In the genomic region with DNA sequence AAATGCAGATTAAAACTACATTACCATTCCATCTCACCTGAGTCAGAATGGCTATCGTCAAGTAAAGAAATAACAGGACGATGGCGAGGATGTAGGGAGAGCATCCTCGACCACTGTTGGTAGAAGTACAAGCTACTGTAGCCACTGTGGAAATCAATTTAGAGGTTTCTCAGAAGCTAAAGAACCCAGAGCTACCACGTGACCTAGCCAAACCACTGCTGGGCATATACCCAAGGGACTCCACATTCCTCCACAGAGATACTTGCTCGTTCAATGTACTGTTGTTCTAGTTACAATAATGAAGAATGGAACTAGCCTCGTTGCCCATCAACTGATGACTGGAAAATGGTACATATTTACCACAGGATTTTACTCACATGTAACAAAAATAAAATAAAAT, we compare ENCODE assay signal across 25 mouse cellular contexts.
DNase-seq lines count a peak whose midpoint lies in the region; TF ChIP-seq lines count a peak whose summit lies in the region.
"Had no signal": no experiment of that assay in that cellular context is flagged by ENCODE, and none has a peak within 500 bp of the region (broad histone marks: within the 10 kb centered on the region; RNA-seq: fewer than 3 reads in every experiment).

No protein-coding gene starts in this region.

- no peaks in the 10 kb centered on the region for H3K36me3 ChIP-seq in C2C12 (ENCODE audit: control insufficient read depth, insufficient read depth)
- H3K36me3 ChIP-seq: embryonic facial prominence, embryonic 10.5 days; embryonic facial prominence, embryonic 13.5 days; forebrain, embryonic 12.5 days; forebrain, embryonic 15.5 days; heart, embryonic 12.5 days; heart, embryonic 15.5 days; hindbrain, embryonic 12.5 days; hindbrain, embryonic 15.5 days had no signal

- no peaks in the 10 kb centered on the region for H3K27me3 ChIP-seq in C2C12 (ENCODE audit: control insufficient read depth, insufficient read depth, insufficient read length)
- H3K27me3 ChIP-seq: embryonic facial prominence, embryonic 13.5 days; forebrain, embryonic 12.5 days; forebrain, embryonic 15.5 days; heart, embryonic 12.5 days; heart, embryonic 15.5 days; hindbrain, embryonic 12.5 days; hindbrain, embryonic 15.5 days had no signal

- no peaks in the 10 kb centered on the region for H3K79me2 ChIP-seq in C2C12 (ENCODE audit: control insufficient read depth, insufficient read depth)

- peak; percentile 13 for DNase-seq in 3T3-L1 (ENCODE audit: low read depth, low spot score)
- DNase-seq in Muller cell, postnatal 12 days (ENCODE audit: inconsistent ontology term): peak; percentile 81
- DNase-seq in left cerebral cortex, adult 18-20 months (ENCODE audit: low spot score in 2 of 2): no peak
- DNase-seq in spleen, adult 18-20 months: no peak
- DNase-seq in embryo, embryonic 10.5 days (ENCODE audit: low spot score): no peak
- DNase-seq: adrenal gland, adult 2 months; adrenal gland, postnatal 14 days; cerebellum, adult 11 months; cerebellum, adult 2 months; cerebellum, adult 9-11 months; cerebellum, postnatal 25 days; embryo, embryonic 11 days; gastrocnemius, postnatal 10 days; gastrocnemius, postnatal 36 days; heart, postnatal 14 days had no signal

- H3ac ChIP-seq in C2C12 (ENCODE audit: control insufficient read depth, insufficient read length, low read depth): no peak overlapping the region

- H3K4me3 ChIP-seq in C2C12 (ENCODE audit: insufficient read depth, poor library complexity, severe bottlenecking): no peak overlapping the region
- H3K4me3 ChIP-seq: embryonic facial prominence, embryonic 10.5 days; embryonic facial prominence, embryonic 13.5 days; erythroblast, embryonic 14.5 days; forebrain, embryonic 12.5 days; forebrain, embryonic 15.5 days; heart, embryonic 12.5 days; heart, embryonic 15.5 days; hindbrain, embryonic 12.5 days; hindbrain, embryonic 15.5 days had no signal

- H3K79me3 ChIP-seq in C2C12 (ENCODE audit: low read depth): no peaks in the 10 kb centered on the region

- no peak for TF ChIP-seq CTCF in C2C12 (IDR thresholded peaks at IDR 0.05; ENCODE audit: control insufficient read depth, insufficient read depth, insufficient read length)

TF ChIP-seq in C2C12, 6 proteins besides CTCF, POLR2A, EP300 and RAD21:
- TF ChIP-seq USF1 (IDR thresholded peaks at IDR 0.05; ENCODE audit: low read depth) (peak; percentile 86), MYOG (IDR thresholded peaks at IDR 0.05; ENCODE audit: control insufficient read depth, extremely low read depth, insufficient read length) (no peak), CEBPB (IDR thresholded peaks at IDR 0.05; ENCODE audit: low read depth) (no peak)
TF ChIP-seq in C2C12: peak in this region for 1.

Comparison
In these comparisons a context has a peak if more than half of its experiments do, and no peak if none do; other contexts are left out.
1. DNase-seq: peak in 3T3-L1 (single experiment) and Muller cell, postnatal 12 days (single experiment); none in left cerebral cortex, adult 18-20 months (0 of 2), spleen, adult 18-20 months (0 of 2) and embryo, embryonic 10.5 days (single experiment).